24 mouse cellular contexts compared by ENCODE assay signal in genomic region chr6:72466171-72466570, GRCm38 (mm10). TPM values are rescaled to one million over a fixed set of nuclear protein-coding genes. Genes with fewer than 3 reads are reported as not detected.
DNase-seq lines count a peak whose midpoint lies in the region; ATAC-seq and TF ChIP-seq lines count a peak whose summit lies in the region.
"Had no signal": no experiment of that assay in that cellular context is flagged by ENCODE, and none has a peak within 500 bp of the region (broad histone marks: within the 10 kb centered on the region; RNA-seq: fewer than 3 reads in every experiment).

No protein-coding gene starts in this region.

- peak overlapping the region; percentile 92 for H3K27ac ChIP-seq in kidney, adult 2 months (ENCODE audit: insufficient read depth, low read depth, low read length)
- peak overlapping the region; percentile 10; the same call in 1 of the 2 replicates for H3K27ac ChIP-seq in kidney, postnatal 0 days
- 0 out of 2 replicates have a peak overlapping the region, but pooled peaks have one; percentile 14 for H3K27ac ChIP-seq in brown adipose tissue, adult 24 weeks (replicated peaks; ENCODE audit: low read depth, low read length)
- no peak overlapping the region for H3K27ac ChIP-seq in intestine, embryonic 16.5 days (ENCODE audit: low read length)
- no peak overlapping the region for H3K27ac ChIP-seq in forebrain, embryonic 14.5 days (ENCODE audit: low read depth, low read length)
- no peak overlapping the region for H3K27ac ChIP-seq in hindbrain, embryonic 14.5 days
- H3K27ac ChIP-seq: embryonic facial prominence, embryonic 15.5 days; forebrain, embryonic 10.5 days; forebrain, embryonic 15.5 days; heart, embryonic 13.5 days; hindbrain, embryonic 12.5 days had no signal

- H3K27me3 ChIP-seq in kidney, adult 2 months (replicated peaks; ENCODE audit: control insufficient read depth, insufficient read depth, low read length): no peaks in the 10 kb centered on the region
- H3K27me3 ChIP-seq in kidney, postnatal 0 days (ENCODE audit: insufficient read depth, low read length): no peaks in the 10 kb centered on the region
- no peaks in the 10 kb centered on the region for H3K27me3 ChIP-seq in intestine, embryonic 16.5 days (replicated peaks; ENCODE audit: control insufficient read depth, insufficient read depth, low read length)
- no peaks in the 10 kb centered on the region for H3K27me3 ChIP-seq in forebrain, embryonic 14.5 days (replicated peaks; ENCODE audit: control insufficient read depth, insufficient read depth, low read length)
- no peaks in the 10 kb centered on the region for H3K27me3 ChIP-seq in hindbrain, embryonic 14.5 days (ENCODE audit: control insufficient read depth, insufficient read depth, low read length)
- H3K27me3 ChIP-seq: embryonic facial prominence, embryonic 15.5 days; forebrain, embryonic 15.5 days; heart, embryonic 13.5 days; hindbrain, embryonic 12.5 days had no signal

- H3K36me3 ChIP-seq in kidney, adult 2 months (ENCODE audit: control insufficient read depth, insufficient read depth, low read length): no peaks in the 10 kb centered on the region
- no peaks in the 10 kb centered on the region for H3K36me3 ChIP-seq in kidney, postnatal 0 days (ENCODE audit: insufficient read depth, low read length)
- no peaks in the 10 kb centered on the region for H3K36me3 ChIP-seq in intestine, embryonic 16.5 days (ENCODE audit: control insufficient read depth, insufficient read depth, low read length)
- H3K36me3 ChIP-seq in forebrain, embryonic 14.5 days (ENCODE audit: control insufficient read depth, insufficient read depth, low read length): no peaks in the 10 kb centered on the region
- H3K36me3 ChIP-seq in hindbrain, embryonic 14.5 days (replicated peaks; ENCODE audit: control insufficient read depth, insufficient read depth): no peaks in the 10 kb centered on the region
- H3K36me3 ChIP-seq: embryonic facial prominence, embryonic 15.5 days; forebrain, embryonic 10.5 days; forebrain, embryonic 15.5 days; heart, embryonic 13.5 days; hindbrain, embryonic 12.5 days had no signal

- H3K4me1 ChIP-seq in kidney, adult 2 months (ENCODE audit: control insufficient read depth, insufficient read depth, low read length): peaks cover 29% of the 10 kb centered on the region
- no peaks in the 10 kb centered on the region for H3K4me1 ChIP-seq in kidney, postnatal 0 days (replicated peaks; ENCODE audit: insufficient read depth, low read length)
- peaks cover 4% of the 10 kb centered on the region for H3K4me1 ChIP-seq in brown adipose tissue, adult 24 weeks (ENCODE audit: control insufficient read depth, insufficient read depth, insufficient read length, low read length)
- H3K4me1 ChIP-seq in intestine, embryonic 16.5 days (ENCODE audit: control insufficient read depth, insufficient read depth, low read length): peaks cover 13% of the 10 kb centered on the region
- no peaks in the 10 kb centered on the region for H3K4me1 ChIP-seq in forebrain, embryonic 14.5 days (ENCODE audit: control insufficient read depth, insufficient read depth, low read length)
- H3K4me1 ChIP-seq in hindbrain, embryonic 14.5 days (replicated peaks; ENCODE audit: control insufficient read depth, insufficient read depth, low read length): no peaks in the 10 kb centered on the region
- H3K4me1 ChIP-seq: embryonic facial prominence, embryonic 15.5 days; forebrain, embryonic 15.5 days; heart, embryonic 13.5 days; hindbrain, embryonic 12.5 days had no signal

- H3K9me3 ChIP-seq in kidney, postnatal 0 days (replicated peaks; ENCODE audit: low read length): no peaks in the 10 kb centered on the region
- no peaks in the 10 kb centered on the region for H3K9me3 ChIP-seq in intestine, embryonic 16.5 days (ENCODE audit: control insufficient read depth, low read length)
- no peaks in the 10 kb centered on the region for H3K9me3 ChIP-seq in forebrain, embryonic 14.5 days (replicated peaks; ENCODE audit: control insufficient read depth, low read length)
- no peaks in the 10 kb centered on the region for H3K9me3 ChIP-seq in hindbrain, embryonic 14.5 days (ENCODE audit: control insufficient read depth, low read length)
- H3K9me3 ChIP-seq: embryonic facial prominence, embryonic 15.5 days; forebrain, embryonic 10.5 days; forebrain, embryonic 15.5 days; heart, embryonic 13.5 days; hindbrain, embryonic 12.5 days had no signal

- DNase-seq in kidney, adult 2 months: no peak
- no peak for DNase-seq in kidney, postnatal 14 days
- DNase-seq in kidney, postnatal 0 days (ENCODE audit: low spot score): no peak
- DNase-seq in kidney, adult 9 months: no peak
- DNase-seq in forebrain, embryonic 14.5 days (ENCODE audit: low spot score): no peak
- DNase-seq in hindbrain, embryonic 14.5 days (ENCODE audit: low spot score): no peak
- DNase-seq: adrenal gland, adult 2 months; adrenal gland, postnatal 36 days; cerebellum, adult 11 months; cerebellum, adult 8-10 months; cerebellum, postnatal 14 days; embryo, embryonic 11 days; gastrocnemius, postnatal 14 days; heart, postnatal 36 days had no signal

- no peak for TF ChIP-seq CTCF in kidney, adult 2 months (conservative IDR thresholded peaks at IDR 0.05; ENCODE audit: insufficient read depth, insufficient read length, low read depth, low read length)
- TF ChIP-seq CTCF in kidney, postnatal 0 days (IDR thresholded peaks at IDR 0.05; ENCODE audit: low read depth): no peak

- no peak for TF ChIP-seq POLR2A in kidney, adult 2 months (IDR thresholded peaks at IDR 0.05; ENCODE audit: low read depth, low read length)

- H3K9ac ChIP-seq in kidney, postnatal 0 days (ENCODE audit: low read depth, low read length): no peak overlapping the region
- H3K9ac ChIP-seq in intestine, embryonic 16.5 days (ENCODE audit: low read depth, low read length): no peak overlapping the region
- no peak overlapping the region for H3K9ac ChIP-seq in forebrain, embryonic 14.5 days (ENCODE audit: low read length)
- no peak overlapping the region for H3K9ac ChIP-seq in hindbrain, embryonic 14.5 days
- H3K9ac ChIP-seq: embryonic facial prominence, embryonic 15.5 days; forebrain, embryonic 15.5 days; heart, embryonic 13.5 days; hindbrain, embryonic 12.5 days had no signal

- no peak overlapping the region for H3K4me3 ChIP-seq in kidney, adult 2 months (ENCODE audit: insufficient read depth, low read depth, low read length)
- no peak overlapping the region for H3K4me3 ChIP-seq in kidney, postnatal 0 days (replicated peaks; ENCODE audit: low read depth, low read length)
- H3K4me3 ChIP-seq in brown adipose tissue, adult 24 weeks (ENCODE audit: insufficient read depth, low read depth, low read length): no peak overlapping the region
- H3K4me3 ChIP-seq in intestine, embryonic 16.5 days (ENCODE audit: low read length): no peak overlapping the region
- H3K4me3 ChIP-seq in forebrain, embryonic 14.5 days (ENCODE audit: low read depth, low read length): no peak overlapping the region
- no peak overlapping the region for H3K4me3 ChIP-seq in hindbrain, embryonic 14.5 days (replicated peaks; ENCODE audit: low read length)
- H3K4me3 ChIP-seq: embryonic facial prominence, embryonic 15.5 days; erythroblast, embryonic 14.5 days; forebrain, embryonic 10.5 days; forebrain, embryonic 15.5 days; heart, embryonic 13.5 days; hindbrain, embryonic 12.5 days had no signal

- ATAC-seq in kidney, postnatal 0 days (replicated peaks; ENCODE audit: low FRiP score, low read depth): no peak
- peak; percentile 21; the same call in 1 of the 2 replicates for ATAC-seq in intestine, embryonic 16.5 days
- no peak for ATAC-seq in forebrain, embryonic 14.5 days
- no peak for ATAC-seq in hindbrain, embryonic 14.5 days (ENCODE audit: low FRiP score)
- ATAC-seq: forebrain, embryonic 15.5 days had no signal

- 70% methylated on average over 4 of the region's 4 CpGs for WGBS in kidney, adult 2 months
- WGBS in kidney, postnatal 0 days: 63% methylated on average over 4 of the region's 4 CpGs
- WGBS in intestine, embryonic 16.5 days: 68% methylated on average over 4 of the region's 4 CpGs
- WGBS in forebrain, embryonic 14.5 days: 90% methylated on average over 4 of the region's 4 CpGs
- WGBS in hindbrain, embryonic 14.5 days: 75% methylated on average over 4 of the region's 4 CpGs

- H3K4me2 ChIP-seq in kidney, postnatal 0 days (ENCODE audit: low read length): no peak overlapping the region
- H3K4me2 ChIP-seq in intestine, embryonic 16.5 days (ENCODE audit: low read depth, low read length): no peak overlapping the region
- H3K4me2 ChIP-seq in forebrain, embryonic 14.5 days (ENCODE audit: low read length): no peak overlapping the region
- no peak overlapping the region for H3K4me2 ChIP-seq in hindbrain, embryonic 14.5 days (replicated peaks)
- H3K4me2 ChIP-seq: embryonic facial prominence, embryonic 15.5 days; forebrain, embryonic 15.5 days; heart, embryonic 13.5 days; hindbrain, embryonic 12.5 days had no signal

RNA-seq across cellular contexts. Expression of gene Mat2a, which starts 26.8 kb away (rescaled TPM):
- polyA plus RNA-seq in kidney, adult 2 months (2012; rRNA removed): 150 and 168 TPM in 2 replicates
- 320 and 335 TPM in 2 replicates for polyA plus RNA-seq in kidney, postnatal 0 days (2015; fragmentation: Nextera tagmentation; extraction: Ambion mirVana)
- polyA plus RNA-seq in brown adipose tissue, adult 24 weeks (2012; ENCODE audit: insufficient read depth, insufficient read length, missing spikeins): 103 and 104 TPM in 2 replicates
- polyA plus RNA-seq in intestine, embryonic 16.5 days (2015; fragmentation: Nextera tagmentation; extraction: Ambion mirVana): 268 and 293 TPM in 2 replicates
- polyA plus RNA-seq in forebrain, embryonic 14.5 days (2014; fragmentation: Nextera tagmentation; extraction: Ambion mirVana): 348 and 370 TPM in 2 replicates
- 336 and 338 TPM in 2 replicates for polyA plus RNA-seq in hindbrain, embryonic 14.5 days (2014; fragmentation: Nextera tagmentation; extraction: Ambion mirVana)

RNA-seq across cellular contexts. Expression of gene Ggcx, which starts 52.1 kb away (rescaled TPM):
- polyA plus RNA-seq in kidney, adult 2 months (2012; rRNA removed): 17.9 and 21.9 TPM in 2 replicates
- polyA plus RNA-seq in kidney, postnatal 0 days (2015; fragmentation: Nextera tagmentation; extraction: Ambion mirVana): 19.1 and 21.7 TPM in 2 replicates
- polyA plus RNA-seq in brown adipose tissue, adult 24 weeks (2012; ENCODE audit: insufficient read depth, insufficient read length, missing spikeins): 17.3 and 19.4 TPM in 2 replicates
- 20.3 and 23.7 TPM in 2 replicates for polyA plus RNA-seq in intestine, embryonic 16.5 days (2015; fragmentation: Nextera tagmentation; extraction: Ambion mirVana)
- 4.3 and 4.6 TPM in 2 replicates for polyA plus RNA-seq in forebrain, embryonic 14.5 days (2014; fragmentation: Nextera tagmentation; extraction: Ambion mirVana)
- 7.4 and 10.9 TPM in 2 replicates for polyA plus RNA-seq in hindbrain, embryonic 14.5 days (2014; fragmentation: Nextera tagmentation; extraction: Ambion mirVana)

RNA-seq across cellular contexts. Expression of gene Sh2d6, which starts 55.3 kb away (rescaled TPM):
- polyA plus RNA-seq in kidney, adult 2 months (2012; rRNA removed): 0.09 and 0.12 TPM in 2 replicates
- polyA plus RNA-seq in kidney, postnatal 0 days (2015; fragmentation: Nextera tagmentation; extraction: Ambion mirVana): 0.10 TPM in 1 of 2 replicates, not detected in the other
- polyA plus RNA-seq in brown adipose tissue, adult 24 weeks (2012; ENCODE audit: insufficient read depth, insufficient read length, missing spikeins): not detected in 2 replicates
- polyA plus RNA-seq in intestine, embryonic 16.5 days (2015; fragmentation: Nextera tagmentation; extraction: Ambion mirVana): 0.32 and 0.42 TPM in 2 replicates
- polyA plus RNA-seq in forebrain, embryonic 14.5 days (2014; fragmentation: Nextera tagmentation; extraction: Ambion mirVana): 0.60 TPM in 1 of 2 replicates, not detected in the other
- 0.24 and 0.82 TPM in 2 replicates for polyA plus RNA-seq in hindbrain, embryonic 14.5 days (2014; fragmentation: Nextera tagmentation; extraction: Ambion mirVana)
- polyA plus RNA-seq: embryonic facial prominence, embryonic 11.5 days; erythroblast, embryonic 14.5 days; heart, postnatal 0 days had no signal

Comparison
In these comparisons a context has a peak if more than half of its experiments do, and no peak if none do; other contexts are left out.
1. H3K27ac ChIP-seq: peak in kidney, adult 2 months (single experiment), kidney, postnatal 0 days (single experiment) and brown adipose tissue, adult 24 weeks (single experiment); none in intestine, embryonic 16.5 days (single experiment), forebrain, embryonic 14.5 days (single experiment) and hindbrain, embryonic 14.5 days (single experiment).